Mouse (Mus musculus): ENCODE measurements around the gene Nfkbil1. TPM values are rescaled to one million over a fixed set of nuclear protein-coding genes. Genes with fewer than 3 reads are reported as not detected.

Nfkbil1 gene
- polyA plus RNA-seq, 1 experiment, result 36.3 TPM

GRCm38 (mm10) chr17:35201128-35201527, 34.5 kb downstream of the Nfkbil1 start:
- Histone ChIP-seq H3K27ac (ENCODE audit: insufficient read depth, low read depth, low read length) (no peak overlapping the region), H3K36me3 (ENCODE audit: control insufficient read depth, insufficient read depth, low read length) (no peaks in the 10 kb centered on the region), H3K4me1 (ENCODE audit: control insufficient read depth, insufficient read depth, insufficient read length, low read length) (peaks cover 26% of the 10 kb centered on the region), H3K27me3 (ENCODE audit: control insufficient read depth, insufficient read depth, low read length) (no peaks in the 10 kb centered on the region), H3K4me3 (ENCODE audit: low read depth, low read length) (peak overlapping the region; percentile 56)
- TF ChIP-seq POLR2A (IDR thresholded peaks at IDR 0.05; ENCODE audit: low read depth, low read length) (no peak), CTCF (IDR thresholded peaks at IDR 0.05; ENCODE audit: extremely low read depth, insufficient read length, insufficient replicate concordance, low read depth, low read length) (no peak)
- WGBS, result 52% methylated on average over 11 of the region's 11 CpGs

- WGBS, result 68% methylated on average over 11 of the region's 11 CpGs
- Histone ChIP-seq H3K4me3 (ENCODE audit: low read depth, low read length) (peak overlapping the region; percentile 56), H3K27ac (ENCODE audit: insufficient read depth, low read depth, low read length) (peak overlapping the region; percentile 42), H3K36me3 (ENCODE audit: control insufficient read depth, insufficient read depth, low read length) (no peaks in the 10 kb centered on the region), H3K27me3 (ENCODE audit: control insufficient read depth, insufficient read depth, low read length) (no peaks in the 10 kb centered on the region), H3K4me1 (ENCODE audit: control insufficient read depth, insufficient read depth, insufficient read length, low read length) (peaks cover 28% of the 10 kb centered on the region)
- no peak for TF ChIP-seq CTCF (IDR thresholded peaks at IDR 0.05; ENCODE audit: extremely low read depth, insufficient read length, insufficient replicate concordance, low read depth, low read length)
- no peak for TF ChIP-seq POLR2A (IDR thresholded peaks at IDR 0.05; ENCODE audit: low read depth, low read length)
Measured at GRCm38 (mm10) chr17:35200398-35200797, 35.2 kb downstream of the Nfkbil1 start.

GRCm38 (mm10) chr17:35198946-35199345, 36.6 kb downstream of the Nfkbil1 start:
- WGBS, result 31% methylated on average over 8 of the region's 8 CpGs
- Histone ChIP-seq H3K27ac (ENCODE audit: insufficient read depth, low read depth, low read length) (no peak overlapping the region), H3K4me3 (ENCODE audit: low read depth, low read length) (no peak overlapping the region), H3K36me3 (ENCODE audit: control insufficient read depth, insufficient read depth, low read length) (no peaks in the 10 kb centered on the region), H3K4me1 (ENCODE audit: control insufficient read depth, insufficient read depth, insufficient read length, low read length) (peaks cover 25% of the 10 kb centered on the region), H3K27me3 (ENCODE audit: control insufficient read depth, insufficient read depth, low read length) (no peaks in the 10 kb centered on the region)
- TF ChIP-seq CTCF (IDR thresholded peaks at IDR 0.05; ENCODE audit: extremely low read depth, insufficient read length, insufficient replicate concordance, low read depth, low read length) (no peak), POLR2A (IDR thresholded peaks at IDR 0.05; ENCODE audit: low read depth, low read length) (no peak)

- Histone ChIP-seq H3K4me1 (ENCODE audit: control insufficient read depth, insufficient read depth, insufficient read length, low read length) (peaks cover 25% of the 10 kb centered on the region), H3K27ac (ENCODE audit: insufficient read depth, low read depth, low read length) (no peak overlapping the region), H3K27me3 (ENCODE audit: control insufficient read depth, insufficient read depth, low read length) (no peaks in the 10 kb centered on the region), H3K4me3 (ENCODE audit: low read depth, low read length) (no peak overlapping the region), H3K36me3 (ENCODE audit: control insufficient read depth, insufficient read depth, low read length) (no peaks in the 10 kb centered on the region)
- WGBS, result 74% methylated on average over 7 of the region's 7 CpGs
- TF ChIP-seq POLR2A (IDR thresholded peaks at IDR 0.05; ENCODE audit: low read depth, low read length), result no peak
- no peak for TF ChIP-seq CTCF (IDR thresholded peaks at IDR 0.05; ENCODE audit: extremely low read depth, insufficient read length, insufficient replicate concordance, low read depth, low read length)
Measured at GRCm38 (mm10) chr17:35198029-35198428, 37.6 kb downstream of the Nfkbil1 start.

- Histone ChIP-seq H3K4me1 (ENCODE audit: control insufficient read depth, insufficient read depth, insufficient read length, low read length) (peaks cover 23% of the 10 kb centered on the region), H3K36me3 (ENCODE audit: control insufficient read depth, insufficient read depth, low read length) (no peaks in the 10 kb centered on the region), H3K27me3 (ENCODE audit: control insufficient read depth, insufficient read depth, low read length) (no peaks in the 10 kb centered on the region), H3K27ac (ENCODE audit: insufficient read depth, low read depth, low read length) (no peak overlapping the region), H3K4me3 (ENCODE audit: low read depth, low read length) (no peak overlapping the region)
- WGBS, result 46% methylated on average over 6 of the region's 6 CpGs
- TF ChIP-seq POLR2A (IDR thresholded peaks at IDR 0.05; ENCODE audit: low read depth, low read length) (no peak), CTCF (IDR thresholded peaks at IDR 0.05; ENCODE audit: extremely low read depth, insufficient read length, insufficient replicate concordance, low read depth, low read length) (no peak)
Measured at GRCm38 (mm10) chr17:35197126-35197525, 38.5 kb downstream of the Nfkbil1 start.

GRCm38 (mm10) chr17:35196321-35196641, 39.3 kb downstream of the Nfkbil1 start:
- TF ChIP-seq CTCF (IDR thresholded peaks at IDR 0.05; ENCODE audit: extremely low read depth, insufficient read length, insufficient replicate concordance, low read depth, low read length) (no peak), POLR2A (IDR thresholded peaks at IDR 0.05; ENCODE audit: low read depth, low read length) (no peak)
- H3K27me3 ChIP-seq (ENCODE audit: control insufficient read depth, insufficient read depth, low read length), result no peaks in the 10 kb centered on the region
- H3K36me3 ChIP-seq (ENCODE audit: control insufficient read depth, insufficient read depth, low read length), result no peaks in the 10 kb centered on the region
- 4% methylated on average over 9 of the region's 9 CpGs for WGBS
- peak overlapping the region; percentile 25 for H3K27ac ChIP-seq (ENCODE audit: insufficient read depth, low read depth, low read length)
- H3K4me1 ChIP-seq (ENCODE audit: control insufficient read depth, insufficient read depth, insufficient read length, low read length), result peaks cover 16% of the 10 kb centered on the region
- H3K4me3 ChIP-seq (ENCODE audit: low read depth, low read length), result peak overlapping the region; percentile 77

GRCm38 (mm10) chr17:35195631-35196320, 39.8 kb downstream of the Nfkbil1 start:
- 1% methylated on average over 66 of the region's 66 CpGs for WGBS
- no peaks in the 10 kb centered on the region for H3K36me3 ChIP-seq (ENCODE audit: control insufficient read depth, insufficient read depth, low read length)
- H3K4me3 ChIP-seq (ENCODE audit: low read depth, low read length), result peak overlapping the region; percentile 77
- H3K27ac ChIP-seq (ENCODE audit: insufficient read depth, low read depth, low read length), result peak overlapping the region; percentile 25
- H3K27me3 ChIP-seq (ENCODE audit: control insufficient read depth, insufficient read depth, low read length), result no peaks in the 10 kb centered on the region
- peaks cover 16% of the 10 kb centered on the region for H3K4me1 ChIP-seq (ENCODE audit: control insufficient read depth, insufficient read depth, insufficient read length, low read length)
- TF ChIP-seq CTCF (IDR thresholded peaks at IDR 0.05; ENCODE audit: extremely low read depth, insufficient read length, insufficient replicate concordance, low read depth, low read length) (peak; percentile 83), POLR2A (IDR thresholded peaks at IDR 0.05; ENCODE audit: low read depth, low read length) (no peak)
